Mouse (Mus musculus): ENCODE data around the gene E330017A01Rik. TPM values are rescaled to one million over a fixed set of nuclear protein-coding genes. Genes with fewer than 3 reads are reported as not detected.
A peak's percentile ranks its signal among the peaks of the same experiment; 100 is the strongest.

E330017A01Rik gene
- polyA plus RNA-seq, 1 experiment from 2014 or later: not detected

GRCm38 (mm10) chr16:58612969-58613368, 25.6 kb downstream of the E330017A01Rik start:
- Histone ChIP-seq H3K9ac (replicated peaks; ENCODE audit: low read depth) (no peak overlapping the region), H3K27ac (ENCODE audit: low read length) (no peak overlapping the region), H3K27me3 (replicated peaks; ENCODE audit: insufficient read depth, low read length) (no peaks in the 10 kb centered on the region), H3K36me3 (ENCODE audit: insufficient read depth, low read length) (no peaks in the 10 kb centered on the region), H3K9me3 (ENCODE audit: low read length) (no peaks in the 10 kb centered on the region), H3K4me3 (ENCODE audit: low read depth, low read length) (no peak overlapping the region), H3K4me1 (ENCODE audit: insufficient read depth, low read depth, low read length) (no peaks in the 10 kb centered on the region), H3K4me2 (replicated peaks; ENCODE audit: low read depth, low read length) (no peak overlapping the region)
- DNase-seq (ENCODE audit: low spot score) (no peak), ATAC-seq (peak; percentile 8; the same call in 1 of the 2 replicates)
- WGBS: 43% methylated on average over 3 of the region's 3 CpGs
- TF ChIP-seq EP300 (IDR thresholded peaks at IDR 0.05) (no peak), CTCF (IDR thresholded peaks at IDR 0.05) (no peak)

GRCm38 (mm10) chr16:58607101-58607500, 31.4 kb downstream of the E330017A01Rik start:
- DNase-seq (ENCODE audit: low spot score) (no peak), ATAC-seq (no peak)
- Histone ChIP-seq H3K4me1 (ENCODE audit: insufficient read depth, low read depth, low read length) (no peaks in the 10 kb centered on the region), H3K9me3 (ENCODE audit: low read length) (no peaks in the 10 kb centered on the region), H3K9ac (replicated peaks; ENCODE audit: low read depth) (no peak overlapping the region), H3K4me2 (replicated peaks; ENCODE audit: low read depth, low read length) (no peak overlapping the region), H3K27ac (ENCODE audit: low read length) (no peak overlapping the region), H3K36me3 (ENCODE audit: insufficient read depth, low read length) (no peaks in the 10 kb centered on the region), H3K4me3 (ENCODE audit: low read depth, low read length) (no peak overlapping the region), H3K27me3 (replicated peaks; ENCODE audit: insufficient read depth, low read length) (no peaks in the 10 kb centered on the region)
- TF ChIP-seq CTCF (IDR thresholded peaks at IDR 0.05) (no peak), EP300 (IDR thresholded peaks at IDR 0.05) (no peak)
- WGBS: 59% methylated on average over 5 of the region's 5 CpGs

DNA sequence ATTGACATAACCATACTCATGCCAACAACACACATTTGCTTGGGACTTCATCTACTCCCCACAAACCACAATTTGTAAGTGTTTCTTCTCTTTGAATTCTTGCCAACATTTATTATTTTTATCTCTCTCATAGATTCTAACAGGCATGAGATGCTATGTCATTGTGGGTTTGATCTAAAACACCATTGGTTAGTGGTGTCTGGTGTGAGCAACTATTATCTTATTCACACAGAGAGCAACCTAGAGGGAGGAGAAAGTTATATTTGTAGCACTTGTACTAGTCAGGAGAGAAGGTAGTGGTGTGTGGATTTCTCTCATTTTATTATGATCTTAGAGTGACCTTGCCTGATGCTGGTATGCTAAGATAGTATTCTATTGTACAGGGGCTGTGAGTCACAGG, 33.9 kb downstream of the E330017A01Rik start:
- DNase-seq (ENCODE audit: low spot score): no peak
- H3K27me3 ChIP-seq (replicated peaks; ENCODE audit: insufficient read depth, low read length): no peaks in the 10 kb centered on the region
- TF ChIP-seq CTCF (IDR thresholded peaks at IDR 0.05): no peak
- no peak for TF ChIP-seq EP300 (IDR thresholded peaks at IDR 0.05)
- no peak overlapping the region for H3K9ac ChIP-seq (replicated peaks; ENCODE audit: low read depth)
- no peak overlapping the region for H3K4me2 ChIP-seq (replicated peaks; ENCODE audit: low read depth, low read length)
- no peak overlapping the region for H3K4me3 ChIP-seq (ENCODE audit: low read depth, low read length)
- H3K4me1 ChIP-seq (ENCODE audit: insufficient read depth, low read depth, low read length): no peaks in the 10 kb centered on the region
- no peaks in the 10 kb centered on the region for H3K36me3 ChIP-seq (ENCODE audit: insufficient read depth, low read length)
- H3K27ac ChIP-seq (ENCODE audit: low read length): no peak overlapping the region
- H3K9me3 ChIP-seq (ENCODE audit: low read length): no peaks in the 10 kb centered on the region
- ATAC-seq: no peak

DNA sequence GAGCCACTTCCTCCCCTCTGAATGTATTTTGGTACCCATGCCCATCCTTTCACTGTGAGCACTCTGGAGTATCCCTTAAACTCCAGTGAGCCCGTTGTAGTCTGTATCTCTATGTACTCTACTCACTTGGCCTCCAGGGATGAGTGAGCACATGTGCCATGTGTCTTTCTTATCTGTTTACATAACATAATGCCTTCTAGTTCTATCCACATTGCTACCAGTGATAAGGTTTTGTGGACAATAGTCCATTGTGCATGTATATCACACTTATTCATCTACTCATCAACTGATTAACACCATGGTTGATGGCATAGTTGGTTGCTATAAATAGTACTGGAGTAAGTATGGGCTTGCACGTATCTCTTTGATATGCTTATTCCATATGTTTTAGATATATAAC, 34.7 kb downstream of the E330017A01Rik start:
- no peak for ATAC-seq
- Histone ChIP-seq H3K9ac (replicated peaks; ENCODE audit: low read depth) (no peak overlapping the region), H3K27me3 (replicated peaks; ENCODE audit: insufficient read depth, low read length) (no peaks in the 10 kb centered on the region), H3K27ac (ENCODE audit: low read length) (no peak overlapping the region), H3K9me3 (ENCODE audit: low read length) (no peaks in the 10 kb centered on the region), H3K4me3 (ENCODE audit: low read depth, low read length) (no peak overlapping the region), H3K4me2 (replicated peaks; ENCODE audit: low read depth, low read length) (no peak overlapping the region), H3K36me3 (ENCODE audit: insufficient read depth, low read length) (no peaks in the 10 kb centered on the region), H3K4me1 (ENCODE audit: insufficient read depth, low read depth, low read length) (no peaks in the 10 kb centered on the region)
- DNase-seq (ENCODE audit: low spot score): no peak
- WGBS: 63% methylated on average over 2 of the region's 2 CpGs
- TF ChIP-seq CTCF (IDR thresholded peaks at IDR 0.05): no peak
- no peak for TF ChIP-seq EP300 (IDR thresholded peaks at IDR 0.05)

- no peaks in the 10 kb centered on the region for H3K4me1 ChIP-seq (ENCODE audit: insufficient read depth, low read depth, low read length)
- no peak overlapping the region for H3K9ac ChIP-seq (replicated peaks; ENCODE audit: low read depth)
- no peaks in the 10 kb centered on the region for H3K9me3 ChIP-seq (ENCODE audit: low read length)
- H3K4me2 ChIP-seq (replicated peaks; ENCODE audit: low read depth, low read length): no peak overlapping the region
- H3K4me3 ChIP-seq (ENCODE audit: low read depth, low read length): no peak overlapping the region
- H3K27me3 ChIP-seq (replicated peaks; ENCODE audit: insufficient read depth, low read length): no peaks in the 10 kb centered on the region
- H3K36me3 ChIP-seq (ENCODE audit: insufficient read depth, low read length): no peaks in the 10 kb centered on the region
- ATAC-seq (no peak), DNase-seq (ENCODE audit: low spot score) (no peak)
- TF ChIP-seq CTCF (IDR thresholded peaks at IDR 0.05) (no peak), EP300 (IDR thresholded peaks at IDR 0.05) (no peak)
- 88% methylated on average over 6 of the region's 6 CpGs for WGBS
- no peak overlapping the region for H3K27ac ChIP-seq (ENCODE audit: low read length)
Observed at GRCm38 (mm10) chr16:58600846-58601245, 37.7 kb downstream of the E330017A01Rik start.

GRCm38 (mm10) chr16:58591299-58591698, 47.2 kb downstream of the E330017A01Rik start:
- DNase-seq (ENCODE audit: low spot score): no peak
- H3K27me3 ChIP-seq (replicated peaks; ENCODE audit: insufficient read depth, low read length): no peaks in the 10 kb centered on the region

DNA sequence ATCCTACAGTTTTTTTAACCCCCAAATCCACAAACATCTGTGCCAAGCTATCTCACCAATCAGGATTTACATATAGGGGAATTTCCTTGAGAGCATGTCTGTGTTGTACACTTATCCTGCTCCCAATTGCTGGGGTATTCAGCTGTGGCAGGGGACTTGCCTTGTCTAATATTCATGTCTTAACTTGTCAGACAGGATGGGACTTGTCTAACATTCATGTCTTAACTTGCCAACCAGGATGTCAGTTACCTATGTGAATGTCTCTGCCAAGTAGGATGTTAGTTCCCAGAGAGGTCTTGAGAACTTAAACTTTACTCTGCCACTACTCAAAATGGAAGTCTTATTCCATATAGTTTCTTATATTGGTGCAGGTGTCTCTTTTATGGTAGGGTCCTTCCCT, 49.1 kb downstream of the E330017A01Rik start:
- Histone ChIP-seq H3K4me1 (ENCODE audit: insufficient read depth, low read depth, low read length) (no peaks in the 10 kb centered on the region), H3K4me2 (replicated peaks; ENCODE audit: low read depth, low read length) (no peak overlapping the region), H3K27ac (ENCODE audit: low read length) (no peak overlapping the region), H3K36me3 (ENCODE audit: insufficient read depth, low read length) (no peaks in the 10 kb centered on the region), H3K9ac (replicated peaks; ENCODE audit: low read depth) (no peak overlapping the region), H3K9me3 (ENCODE audit: low read length) (no peaks in the 10 kb centered on the region), H3K27me3 (replicated peaks; ENCODE audit: insufficient read depth, low read length) (no peaks in the 10 kb centered on the region), H3K4me3 (ENCODE audit: low read depth, low read length) (no peak overlapping the region)
- ATAC-seq (no peak), DNase-seq (ENCODE audit: low spot score) (no peak)
- TF ChIP-seq EP300 (IDR thresholded peaks at IDR 0.05) (no peak), CTCF (IDR thresholded peaks at IDR 0.05) (no peak)

More at GRCm38 (mm10) chr16:58591299-58591698, 47.2 kb downstream of the E330017A01Rik start:
- WGBS: 67% methylated on average over 3 of the region's 3 CpGs
- no peak overlapping the region for H3K4me2 ChIP-seq (replicated peaks; ENCODE audit: low read depth, low read length)
- no peak overlapping the region for H3K9ac ChIP-seq (replicated peaks; ENCODE audit: low read depth)
- H3K36me3 ChIP-seq (ENCODE audit: insufficient read depth, low read length): no peaks in the 10 kb centered on the region
- H3K27ac ChIP-seq (ENCODE audit: low read length): no peak overlapping the region
- no peak for TF ChIP-seq CTCF (IDR thresholded peaks at IDR 0.05)
- H3K4me1 ChIP-seq (ENCODE audit: insufficient read depth, low read depth, low read length): no peaks in the 10 kb centered on the region
- no peak for ATAC-seq
- H3K4me3 ChIP-seq (ENCODE audit: low read depth, low read length): no peak overlapping the region
- no peaks in the 10 kb centered on the region for H3K9me3 ChIP-seq (ENCODE audit: low read length)

Other genes with a start within 250 kb of the E330017A01Rik start
- gene Dcbld2, start 230.3 kb downstream of the E330017A01Rik start, polyA plus RNA-seq (2015; fragmentation: Nextera tagmentation; extraction: Ambion mirVana): 3.3 and 4.7 TPM in 2 replicates
- gene St3gal6, start 114.5 kb downstream of the E330017A01Rik start, polyA plus RNA-seq (2015; fragmentation: Nextera tagmentation; extraction: Ambion mirVana): 52.3 and 56.0 TPM in 2 replicates
- not detected in 2 replicates for gene Gm813, start 21.8 kb downstream of the E330017A01Rik start, polyA plus RNA-seq (2015; fragmentation: Nextera tagmentation; extraction: Ambion mirVana)
- 13.4 and 14.2 TPM in 2 replicates for gene Cpox, start 31.6 kb upstream of the E330017A01Rik start, polyA plus RNA-seq (2015; fragmentation: Nextera tagmentation; extraction: Ambion mirVana)
- 0.08 and 0.18 TPM in 2 replicates for gene Gpr15, start 80.3 kb upstream of the E330017A01Rik start, polyA plus RNA-seq (2015; fragmentation: Nextera tagmentation; extraction: Ambion mirVana)
- 80.4 and 81.8 TPM in 2 replicates for gene Cldnd1, start 89.2 kb upstream of the E330017A01Rik start, polyA plus RNA-seq (2015; fragmentation: Nextera tagmentation; extraction: Ambion mirVana)
- not detected in 2 replicates for gene Olfr172, start 124.4 kb upstream of the E330017A01Rik start, polyA plus RNA-seq (2015; fragmentation: Nextera tagmentation; extraction: Ambion mirVana)
- gene Olfr173, start 161.5 kb upstream of the E330017A01Rik start, polyA plus RNA-seq (2015; fragmentation: Nextera tagmentation; extraction: Ambion mirVana): not detected in 2 replicates
- not detected in 2 replicates for gene Olfr175-ps1, start 188.0 kb upstream of the E330017A01Rik start, polyA plus RNA-seq (2015; fragmentation: Nextera tagmentation; extraction: Ambion mirVana)
- not detected in 2 replicates for gene Olfr177, start 236.0 kb upstream of the E330017A01Rik start, polyA plus RNA-seq (2015; fragmentation: Nextera tagmentation; extraction: Ambion mirVana)